Mouse (Mus musculus) testis, adult 10 weeks (tissue): ENCODE measurements around the gene Kcnj1. TPM values are rescaled to one million over a fixed set of nuclear protein-coding genes. Genes with fewer than 3 reads are reported as not detected.

ENCODE experiments used
- polyA plus RNA-seq: library from polyadenylated mRNA; stranded (reverse); fragments of 350-450 nt; fragmentation: Illumina TruSeq; extraction: RNeasy Lipid Tissue Mini Kit (QIAGEN cat#74804); gene quantifications from one replicate; pipeline ENCODE4 v1.2.3, GENCODE M21; 2014; ENCODE audit warnings: low read depth, low replicate concordance

Kcnj1 gene
- 0.67 TPM for polyA plus RNA-seq

GRCm38 (mm10) chr9:32372202-32372601 lies at the start of gene Kcnj1:
Gene Kcnj1 (plus strand): TSS chr9:32372493.

GRCm38 (mm10) chr9:32344051-32344450 lies 28.2 kb upstream of the Kcnj1 start, which contains the start of gene Kcnj5:
Gene Kcnj5 (minus strand): TSS chr9:32344350.

Other genes with a start within 250 kb of the Kcnj1 start
- gene Kcnj5, start 28.1 kb upstream of the Kcnj1 start, polyA plus RNA-seq = not detected
- 0.94 TPM for gene Fli1, start 170.4 kb downstream of the Kcnj1 start, polyA plus RNA-seq